Mouse (Mus musculus): ENCODE measurements at regions not wholly inside any gene's neighbourhood (a gene's known extent, or its start where the extent isn't known, plus 50 kb on each side); places are given as distances from the start of the nearest gene placed in this dataset.
"Not testable (repeated sequence)": the region's sequence is repeated elsewhere in the genome, so short reads cannot be mapped to it uniquely, and the experiment has no call there.

- no peak for DNase-seq
Measured at GRCm38 (mm10) chr10:46108810-46109209, 531.2 kb downstream of the Hace1 start.

- no peak for DNase-seq
Measured at GRCm38 (mm10) chr10:46114631-46115130, 537.1 kb downstream of the Hace1 start.

GRCm38 (mm10) chr10:46122409-46122808 is 544.8 kb downstream of the Hace1 start:
- not testable (repeated sequence) for DNase-seq

- no peak for DNase-seq
Measured at GRCm38 (mm10) chr10:46123795-46124194, 546.2 kb downstream of the Hace1 start.

- no peak for DNase-seq
Measured at GRCm38 (mm10) chr10:46135120-46135748, 557.6 kb downstream of the Hace1 start.

- no peak for DNase-seq
Measured at GRCm38 (mm10) chr10:46174035-46174434, 596.4 kb downstream of the Hace1 start.

GRCm38 (mm10) chr10:46185763-46186458 is 608.3 kb downstream of the Hace1 start:
- no peak for DNase-seq

GRCm38 (mm10) chr10:46194143-46194542 is 616.5 kb downstream of the Hace1 start:
- no peak for DNase-seq

- DNase-seq, result no peak
Measured at GRCm38 (mm10) chr10:46226837-46227402, 649.3 kb downstream of the Hace1 start.

- DNase-seq, result no peak
Measured at GRCm38 (mm10) chr10:46229608-46230007, 652.0 kb downstream of the Hace1 start.

- DNase-seq, result no peak
Measured at GRCm38 (mm10) chr10:46235581-46235980, 658.0 kb downstream of the Hace1 start.

- no peak for DNase-seq
Measured at GRCm38 (mm10) chr10:46255575-46255974, 677.9 kb downstream of the Hace1 start.

GRCm38 (mm10) chr10:46269710-46270109 is 692.1 kb downstream of the Hace1 start:
- no peak for DNase-seq

GRCm38 (mm10) chr10:46273846-46274245 is 696.2 kb downstream of the Hace1 start:
- no peak for DNase-seq

- DNase-seq, result no peak
Measured at GRCm38 (mm10) chr10:46294290-46294689, 716.7 kb downstream of the Hace1 start.

GRCm38 (mm10) chr10:46298352-46298751 is 720.7 kb downstream of the Hace1 start:
- no peak for DNase-seq

- no peak for DNase-seq
Measured at GRCm38 (mm10) chr10:46299521-46299920, 721.9 kb downstream of the Hace1 start.

- no peak for DNase-seq
Measured at GRCm38 (mm10) chr10:46320328-46321038, 742.9 kb downstream of the Hace1 start.

- DNase-seq, result no peak
Measured at GRCm38 (mm10) chr10:46321040-46321439, 743.4 kb downstream of the Hace1 start.

GRCm38 (mm10) chr10:46329052-46329451 is 751.4 kb downstream of the Hace1 start:
- DNase-seq, result no peak

GRCm38 (mm10) chr10:46331599-46332283 is 754.1 kb downstream of the Hace1 start:
- DNase-seq, result no peak

- DNase-seq, result no peak
Measured at GRCm38 (mm10) chr10:46333231-46333630, 755.6 kb downstream of the Hace1 start.

GRCm38 (mm10) chr10:46345315-46345714 is 767.7 kb downstream of the Hace1 start:
- no peak for DNase-seq

Data from thymus, postnatal 4 days (tissue).